Mouse (Mus musculus): Measurements from ENCODE around the gene Sdk1. TPM values are rescaled to one million over a fixed set of nuclear protein-coding genes. Genes with fewer than 3 reads are reported as not detected.

Gene Sdk1
- under 1 TPM in 1 of 2 experiments, not detected in 1; 0.05 TPM for polyA plus RNA-seq (2017; shearing (Covaris generic))

GRCm38 (mm10) chr5:141240841-141241543 is at the start of gene Sdk1:
Gene Sdk1 (plus strand): TSS chr5:141241490.

Other genes starting within 250 kb of the Sdk1 start
- 10 to 100 TPM; 38.9 to 62.2 TPM for gene Card11, start 240.9 kb upstream of the Sdk1 start, polyA plus RNA-seq (2017; shearing (Covaris generic))